Mouse (Mus musculus): ENCODE measurements at regions not wholly inside any gene's neighbourhood (a gene's known extent, or its start where the extent isn't known, plus 50 kb on each side); places are given as distances from the start of the nearest gene placed in this dataset.

DNA sequence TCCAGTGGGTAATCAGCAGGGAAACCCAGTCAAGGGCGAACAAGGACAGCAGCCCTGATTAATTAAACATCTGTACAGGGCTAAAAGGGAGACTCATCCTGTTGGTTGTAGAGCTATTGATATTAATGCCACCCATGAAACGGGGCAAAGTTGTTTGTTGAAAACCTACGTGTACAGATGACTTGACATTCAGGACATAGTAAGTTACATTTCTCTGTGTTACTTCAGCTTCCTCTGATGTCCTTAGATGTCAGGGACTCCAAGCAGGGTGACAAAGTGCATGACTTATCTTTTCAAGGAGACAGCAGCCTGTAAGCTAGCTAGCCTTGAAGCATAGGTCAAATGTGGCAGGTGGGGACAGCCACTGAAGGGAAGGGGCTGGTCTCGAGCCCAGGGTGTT, 390.5 kb downstream of the Ccdc171 start:
- CTCF ChIA-PET: no interaction called here

DNA sequence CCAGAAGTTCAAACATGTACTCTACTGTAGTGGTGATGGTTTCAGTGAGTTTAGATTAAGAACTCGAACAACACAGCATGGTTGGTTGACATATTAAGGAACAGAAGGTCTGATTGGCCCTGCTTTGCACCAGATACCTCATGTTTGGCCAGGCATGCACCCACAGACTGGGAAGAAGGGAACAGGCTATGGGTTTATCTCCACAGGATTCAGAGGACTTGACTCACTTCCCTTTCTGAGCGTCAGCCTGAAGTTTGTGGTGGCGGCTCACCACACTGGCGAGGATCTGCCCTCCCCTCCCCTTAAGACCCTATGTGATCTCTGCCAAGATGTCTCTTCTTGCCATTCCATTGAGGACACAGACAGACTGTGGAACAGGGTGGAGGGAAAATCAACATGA, 391.7 kb downstream of the Ccdc171 start:
- CTCF ChIA-PET: no interaction called here

- CTCF ChIA-PET: no interaction called here
These were observed 392.7 kb downstream of the Ccdc171 start for GRCm38 (mm10) chr4:83918093-83918492.

- CTCF ChIA-PET: no interaction called here
These were observed 393.7 kb downstream of the Ccdc171 start for GRCm38 (mm10) chr4:83919041-83919440.

DNA sequence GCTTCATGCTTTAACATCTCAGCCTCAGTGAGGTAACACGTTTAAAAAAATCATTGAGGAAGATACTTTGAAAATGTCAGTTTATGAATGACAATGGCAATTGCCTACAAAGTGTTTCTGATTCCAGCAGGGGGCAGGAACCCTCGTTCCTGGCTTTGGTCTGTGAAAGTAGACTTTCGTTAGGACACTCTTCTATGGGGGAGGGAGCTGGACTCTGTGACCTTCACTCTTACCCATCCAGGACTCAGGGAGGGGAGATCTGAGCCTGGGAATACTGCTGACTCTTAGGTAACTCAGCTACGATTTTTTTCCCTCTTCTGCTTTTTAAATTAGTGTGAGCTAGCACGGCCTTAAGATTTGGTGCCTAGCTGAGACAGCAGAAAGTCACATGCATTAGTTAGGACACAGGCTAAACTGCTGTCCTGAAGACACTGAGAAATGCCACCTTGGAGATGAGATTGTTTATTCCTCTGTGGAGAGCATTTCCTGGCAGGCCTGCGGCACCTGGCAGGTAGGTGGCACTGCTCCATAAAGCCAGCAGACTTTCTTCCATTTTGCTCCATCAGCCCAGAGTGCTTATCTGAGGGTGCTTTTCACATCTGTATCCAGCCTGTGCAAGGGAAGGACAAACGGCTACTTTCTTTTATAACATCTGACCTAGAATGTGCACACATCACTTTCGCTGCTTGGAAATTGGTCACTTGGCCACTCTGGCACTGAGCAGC, 399.9 kb downstream of the Ccdc171 start:
- CTCF ChIA-PET: no interaction called here

DNA sequence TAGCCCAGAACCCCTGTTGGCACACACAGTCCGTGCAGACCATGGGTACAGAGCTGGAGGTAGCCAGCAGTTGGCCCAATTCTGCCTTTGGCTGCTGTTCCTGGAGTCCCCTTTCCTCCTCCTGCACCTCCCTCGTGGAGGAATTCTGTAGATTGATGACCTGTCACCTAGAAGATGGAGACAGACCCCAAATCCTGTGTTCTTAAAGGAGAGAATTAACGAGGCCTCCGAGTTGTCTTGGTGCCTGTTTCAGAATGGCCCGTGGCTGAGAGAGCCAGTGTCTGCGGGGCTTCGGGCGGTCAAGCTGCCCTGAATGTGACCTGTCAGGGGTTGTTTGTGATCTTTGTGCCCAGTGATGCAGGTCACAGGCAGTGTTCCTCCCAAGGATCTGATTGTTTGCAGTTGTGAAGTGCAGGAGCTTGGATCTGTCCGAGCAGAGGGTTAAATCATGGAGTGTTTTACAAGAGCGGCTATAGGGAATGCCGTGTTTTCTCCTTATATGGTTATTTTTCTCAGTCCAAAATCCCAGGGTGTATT, 400.9 kb downstream of the Ccdc171 start:
- CTCF ChIA-PET: no interaction called here

- CTCF ChIA-PET: no interaction called here
These were observed 406.7 kb downstream of the Ccdc171 start for GRCm38 (mm10) chr4:83931897-83932654.

DNA sequence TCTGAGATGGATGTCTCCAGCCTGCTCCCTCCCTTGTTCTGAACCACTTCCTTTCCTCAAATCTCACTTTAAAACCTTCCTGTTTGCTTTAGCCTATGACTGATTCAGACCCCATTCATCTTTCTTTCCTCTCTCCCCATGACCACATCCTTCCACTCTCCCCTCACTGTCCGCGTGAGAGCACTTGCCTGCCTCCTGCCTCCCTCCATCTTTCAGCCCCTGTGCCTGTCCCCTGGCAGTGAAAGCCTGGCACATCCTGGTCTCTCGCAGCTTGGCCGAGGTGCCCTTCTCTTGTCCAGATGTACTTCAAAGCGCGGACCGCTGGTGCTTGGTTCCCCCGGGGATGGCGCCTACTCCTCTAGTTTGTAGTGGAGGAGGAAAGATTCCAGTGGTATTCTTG, 416.3 kb downstream of the Ccdc171 start:
- CTCF ChIA-PET: no interaction called here

- CTCF ChIA-PET: no interaction called here
These were observed 424.3 kb downstream of the Ccdc171 start for GRCm38 (mm10) chr4:83949612-83950011.

DNA sequence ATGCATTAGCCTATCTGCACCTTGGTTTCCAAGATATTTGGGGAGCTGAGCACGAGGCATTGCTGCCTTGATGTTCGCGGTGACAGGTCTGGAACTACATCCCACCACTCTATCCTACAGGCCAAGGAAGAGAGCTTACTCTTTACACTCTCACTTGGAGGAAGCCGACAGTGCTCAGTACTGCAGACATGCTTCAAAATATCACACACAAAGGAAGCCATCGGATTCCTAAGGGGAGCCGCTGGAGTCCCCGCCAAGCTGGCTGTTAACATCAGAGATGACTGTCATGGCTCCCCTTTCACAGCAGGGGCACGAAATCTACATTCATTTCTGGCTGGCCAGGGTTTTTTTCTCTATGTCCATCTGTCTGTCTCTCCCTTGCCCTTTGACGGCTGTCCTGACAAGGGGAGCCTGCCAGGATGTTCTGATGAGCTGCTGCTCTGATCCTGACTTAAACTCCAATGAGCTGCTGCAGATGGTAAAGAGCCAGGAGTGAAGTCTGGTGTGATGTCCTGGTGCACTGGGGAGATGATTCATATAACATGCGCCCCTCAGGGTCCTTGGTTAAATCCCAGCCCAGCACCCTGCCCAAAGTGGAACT, 425.6 kb downstream of the Ccdc171 start:
- CTCF ChIA-PET: no interaction called here

DNA sequence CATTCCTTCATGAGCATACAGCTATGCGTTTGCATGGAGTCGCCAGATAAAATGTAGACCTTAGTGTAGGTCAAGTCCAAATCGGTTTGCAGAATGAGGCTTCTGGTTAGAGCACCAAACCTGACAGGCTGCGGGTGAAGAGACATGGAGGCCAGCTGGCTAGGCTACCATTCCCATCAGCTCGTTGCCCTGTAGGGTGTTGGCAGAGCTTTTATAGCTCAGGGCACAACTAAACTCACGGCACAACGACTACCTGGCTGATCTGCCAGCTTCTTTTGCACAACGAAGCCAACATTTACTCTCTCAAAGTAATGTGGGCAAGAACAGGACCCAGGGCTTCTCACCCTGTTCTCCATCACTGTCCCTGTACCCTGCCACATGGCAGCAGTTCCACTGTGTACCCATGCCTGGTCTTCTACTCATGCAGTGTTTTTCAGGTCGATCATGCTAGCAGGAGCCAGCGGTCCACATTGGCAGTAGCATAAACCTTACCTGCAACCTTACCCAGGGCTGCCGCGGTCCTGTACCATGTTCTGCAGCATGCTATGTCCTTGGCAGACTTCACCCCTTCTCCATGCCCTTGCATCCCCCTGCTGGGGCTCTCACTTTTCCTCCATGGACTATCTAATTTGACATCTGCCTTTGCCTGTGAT, 431.0 kb downstream of the Ccdc171 start:
- CTCF ChIA-PET: no interaction called here

GRCm38 (mm10) chr4:83957217-83957692, 431.9 kb downstream of the Ccdc171 start:
- CTCF ChIA-PET: no interaction called here

DNA sequence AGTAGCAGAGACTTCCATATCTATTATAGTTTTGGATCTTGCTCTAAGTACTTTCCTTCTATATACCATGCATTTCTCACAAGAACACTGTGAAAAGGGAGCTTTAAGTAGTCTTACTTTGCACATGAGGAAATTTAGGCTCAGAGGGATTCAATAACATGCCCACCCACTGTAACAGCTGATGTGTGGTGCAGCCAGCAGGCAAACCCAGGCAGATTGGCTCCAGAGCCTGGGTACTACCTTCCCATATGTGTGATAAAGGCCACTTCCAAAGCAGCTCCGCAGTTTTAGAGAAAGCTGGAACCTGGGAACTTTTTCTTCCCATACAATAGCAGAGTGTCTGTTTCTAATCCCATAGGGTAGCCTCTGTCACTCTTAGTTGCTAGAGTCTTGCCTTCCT, 441.6 kb downstream of the Ccdc171 start:
- CTCF ChIA-PET: no interaction called here

GRCm38 (mm10) chr4:83973162-83973561, 447.8 kb downstream of the Ccdc171 start:
- CTCF ChIA-PET: no interaction called here

DNA sequence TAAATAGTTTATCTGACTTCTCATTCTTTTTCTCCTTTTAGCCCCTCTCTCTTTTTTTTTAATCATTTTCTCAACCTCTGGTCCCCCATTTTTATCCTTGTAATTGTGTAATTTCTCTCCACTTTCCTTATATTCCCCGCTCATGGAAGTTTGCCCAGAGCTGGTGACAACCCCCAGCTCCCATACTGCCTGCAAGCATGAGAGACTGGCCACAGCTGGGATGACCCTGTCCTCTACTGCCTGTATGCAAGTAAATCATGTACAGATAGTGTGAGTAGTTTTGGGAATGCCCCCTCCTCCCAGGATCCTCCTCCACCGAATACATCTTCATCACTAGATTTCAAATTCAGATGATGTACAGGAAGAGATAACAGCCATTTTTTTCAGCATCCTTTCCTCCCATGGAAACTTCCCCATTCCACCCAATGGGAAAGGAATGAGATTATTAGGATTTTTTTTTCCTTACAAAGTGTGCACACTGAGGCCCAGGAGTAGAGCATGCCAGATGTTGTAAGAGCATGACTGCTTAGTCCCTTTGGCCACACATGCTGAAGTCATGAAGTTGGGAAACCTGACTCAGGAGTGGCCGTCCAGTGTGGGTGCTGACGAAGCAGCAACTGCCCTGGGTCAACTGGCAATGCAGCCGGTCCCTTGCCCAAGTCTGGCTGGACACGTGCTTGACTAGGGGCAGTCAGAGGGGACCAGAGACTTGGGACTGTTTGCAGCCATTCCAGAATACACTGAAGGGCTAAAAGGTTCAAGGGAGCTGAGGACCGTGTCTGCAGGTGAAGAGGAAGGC, 449.1 kb downstream of the Ccdc171 start:
- CTCF ChIA-PET: no interaction called here

DNA sequence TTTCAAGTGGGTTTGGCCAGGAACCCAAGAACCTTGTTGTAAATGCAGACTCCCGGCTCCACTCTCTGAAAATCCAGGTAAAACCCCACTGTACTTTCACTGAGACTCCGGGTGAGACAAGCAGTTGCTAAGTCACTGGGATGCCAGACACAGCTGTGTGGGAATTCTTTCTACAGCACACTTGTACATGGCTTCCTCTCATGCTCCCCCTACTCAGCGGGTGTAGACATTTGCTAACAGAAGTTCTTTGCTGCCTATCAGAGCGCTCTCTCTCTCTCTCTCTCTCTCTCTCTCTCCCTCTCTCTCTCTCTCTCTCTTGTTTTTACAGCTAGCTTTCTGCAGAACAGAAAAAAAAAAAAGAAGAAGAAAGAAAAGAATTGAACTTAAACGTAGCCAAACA, 450.2 kb downstream of the Ccdc171 start:
- CTCF ChIA-PET: no interaction called here

- CTCF ChIA-PET: no interaction called here
These were observed 450.7 kb downstream of the Ccdc171 start for GRCm38 (mm10) chr4:83976067-83976466.

DNA sequence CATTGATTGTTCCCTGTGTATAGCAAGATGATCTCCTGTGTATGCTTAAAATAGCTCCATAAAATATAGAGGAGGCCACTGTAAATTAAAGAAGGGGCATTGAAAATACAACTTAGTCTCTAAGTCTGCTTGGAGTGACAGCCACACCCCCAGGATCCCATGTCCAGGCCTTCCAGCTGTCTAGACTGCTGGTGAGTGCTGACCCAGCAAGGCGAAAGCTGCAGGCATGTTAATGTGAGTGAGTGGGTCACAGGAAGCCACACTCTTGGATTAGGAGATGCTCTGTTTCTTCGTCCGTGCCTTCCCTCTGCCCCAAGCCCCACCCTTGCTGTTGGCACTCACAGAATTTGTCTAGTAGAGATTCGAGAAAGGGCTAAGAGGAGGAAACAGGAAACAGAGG, 453.7 kb downstream of the Ccdc171 start:
- CTCF ChIA-PET: no interaction called here

GRCm38 (mm10) chr4:83984671-83985391, 459.5 kb downstream of the Ccdc171 start:
- CTCF ChIA-PET: no interaction called here

DNA sequence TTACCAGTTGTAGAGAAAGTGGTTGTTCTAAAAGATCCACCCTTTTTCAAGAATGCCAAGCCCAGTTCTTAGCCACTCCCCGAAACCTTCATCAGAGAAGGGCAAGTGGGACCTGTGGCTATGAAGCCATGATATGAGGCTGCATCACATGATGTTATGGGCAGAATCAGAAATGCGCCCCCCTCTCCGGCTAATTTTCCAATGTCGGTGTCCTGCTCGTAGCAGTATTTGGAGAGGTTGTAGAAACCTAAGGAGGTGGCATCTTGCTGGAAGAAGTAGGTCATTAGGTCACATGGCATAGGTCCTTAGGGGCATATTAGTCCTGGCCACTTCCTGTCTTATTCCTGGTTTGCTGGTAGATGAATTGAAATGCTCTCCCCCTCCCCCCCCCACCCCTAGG, 460.1 kb downstream of the Ccdc171 start:
- CTCF ChIA-PET: no interaction called here

All from spleen, embryonic (tissue).